Mouse (Mus musculus): Measurements from ENCODE around the gene Tmem223. TPM values are rescaled to one million over a fixed set of nuclear protein-coding genes. Genes with fewer than 3 reads are reported as not detected.

The Tmem223 gene
- polyA plus RNA-seq, 1 experiment from 2014 or later, result 57.3 TPM

GRCm38 (mm10) chr19:8815812-8816211, 45.0 kb downstream of the Tmem223 start:
- H3K4me1 ChIP-seq (replicated peaks), result peaks cover 26% of the 10 kb centered on the region
- H3K4me3 ChIP-seq (replicated peaks), result no peak overlapping the region
- no peak overlapping the region for H3K4me2 ChIP-seq
- ATAC-seq (ENCODE audit: insufficient read depth), result no peak
- H3K36me3 ChIP-seq (replicated peaks), result peaks cover 60% of the 10 kb centered on the region
- H3K9ac ChIP-seq, result no peak overlapping the region
- H3K9me3 ChIP-seq (replicated peaks), result no peaks in the 10 kb centered on the region
- no peak overlapping the region for H3K27ac ChIP-seq (replicated peaks)
- no peaks in the 10 kb centered on the region for H3K27me3 ChIP-seq
- WGBS (ENCODE audit: insufficient replicate concordance), result 82% methylated on average over 11 of the region's 11 CpGs

GRCm38 (mm10) chr19:8817001-8817400, 46.2 kb downstream of the Tmem223 start:
- Histone ChIP-seq H3K4me3 (replicated peaks) (peak overlapping the region; percentile 14), H3K27me3 (no peaks in the 10 kb centered on the region), H3K36me3 (replicated peaks) (peaks cover 52% of the 10 kb centered on the region), H3K9ac (0 out of 2 replicates have a peak overlapping the region, but pooled peaks have one; percentile 1), H3K4me1 (replicated peaks) (peaks cover 28% of the 10 kb centered on the region), H3K9me3 (replicated peaks) (no peaks in the 10 kb centered on the region), H3K27ac (replicated peaks) (no peak overlapping the region), H3K4me2 (peak overlapping the region; percentile 86)
- WGBS (ENCODE audit: insufficient replicate concordance), result 73% methylated on average over 3 of the region's 3 CpGs
- no peak for ATAC-seq (ENCODE audit: insufficient read depth)

- Histone ChIP-seq H3K36me3 (replicated peaks) (peaks cover 47% of the 10 kb centered on the region), H3K4me1 (replicated peaks) (peaks cover 42% of the 10 kb centered on the region), H3K27me3 (no peaks in the 10 kb centered on the region), H3K4me3 (replicated peaks) (peak overlapping the region; percentile 92), H3K27ac (replicated peaks) (peak overlapping the region; percentile 100), H3K9me3 (replicated peaks) (no peaks in the 10 kb centered on the region), H3K9ac (peak overlapping the region; percentile 95), H3K4me2 (peak overlapping the region; percentile 86)
- no peak for ATAC-seq (ENCODE audit: insufficient read depth)
- WGBS (ENCODE audit: insufficient replicate concordance), result 13% methylated on average over 14 of the region's 14 CpGs
Measured at GRCm38 (mm10) chr19:8818301-8818798, 47.6 kb downstream of the Tmem223 start.

- Histone ChIP-seq H3K9me3 (replicated peaks) (no peaks in the 10 kb centered on the region), H3K4me3 (replicated peaks) (peak within 1 kb of the TSS; percentile 92), H3K27ac (replicated peaks) (peak within 1 kb of the TSS; percentile 100), H3K9ac (peak within 1 kb of the TSS; percentile 95), H3K4me1 (replicated peaks) (peaks cover 43% of the 10 kb centered on the region), H3K4me2 (peak within 1 kb of the TSS; percentile 86), H3K27me3 (no peaks in the 10 kb centered on the region), H3K36me3 (replicated peaks) (peaks cover 48% of the 10 kb centered on the region)
- peak; percentile 78 for ATAC-seq (ENCODE audit: insufficient read depth)
- 1% methylated on average over 33 of the region's 33 CpGs for WGBS (ENCODE audit: insufficient replicate concordance)
Measured at GRCm38 (mm10) chr19:8818801-8819595, 48.2 kb downstream of the Tmem223 start, which contains the start of gene Ttc9c. Gene Ttc9c, minus strand, starts transcription at chr19:8819333.

- ATAC-seq (ENCODE audit: insufficient read depth), result peak; percentile 90
- WGBS (ENCODE audit: insufficient replicate concordance), result under 1% methylated on average over 83 of the region's 83 CpGs
Measured at GRCm38 (mm10) chr19:8819596-8820423, 49.0 kb downstream of the Tmem223 start, which contains the start of gene Hnrnpul2. Gene Hnrnpul2, plus strand, starts transcription at chr19:8820010.

GRCm38 (mm10) chr19:8820424-8820956, 49.7 kb downstream of the Tmem223 start:
- Histone ChIP-seq H3K27ac (replicated peaks) (peak overlapping the region; percentile 100), H3K9me3 (replicated peaks) (no peaks in the 10 kb centered on the region), H3K36me3 (replicated peaks) (peaks cover 49% of the 10 kb centered on the region), H3K27me3 (no peaks in the 10 kb centered on the region), H3K9ac (peak overlapping the region; percentile 95), H3K4me1 (replicated peaks) (peaks cover 43% of the 10 kb centered on the region), H3K4me2 (peak overlapping the region; percentile 86), H3K4me3 (replicated peaks) (peak overlapping the region; percentile 92)
- peak; percentile 65 for ATAC-seq (ENCODE audit: insufficient read depth)
- 0% methylated on average over 48 of the region's 48 CpGs for WGBS (ENCODE audit: insufficient replicate concordance)

More at GRCm38 (mm10) chr19:8819596-8820423, 49.0 kb downstream of the Tmem223 start, which contains the start of gene Hnrnpul2:
- Histone ChIP-seq H3K9me3 (replicated peaks) (no peaks in the 10 kb centered on the region), H3K4me3 (replicated peaks) (peak within 1 kb of the TSS; percentile 92), H3K27me3 (no peaks in the 10 kb centered on the region), H3K4me2 (peak within 1 kb of the TSS; percentile 86), H3K36me3 (replicated peaks) (peaks cover 49% of the 10 kb centered on the region), H3K9ac (peak within 1 kb of the TSS; percentile 95), H3K4me1 (replicated peaks) (peaks cover 43% of the 10 kb centered on the region), H3K27ac (replicated peaks) (peak within 1 kb of the TSS; percentile 100)

GRCm38 (mm10) chr19:8821146-8821545, 50.4 kb downstream of the Tmem223 start:
- Histone ChIP-seq H3K9ac (peak overlapping the region; percentile 95), H3K4me2 (peak overlapping the region; percentile 86), H3K9me3 (replicated peaks) (no peaks in the 10 kb centered on the region), H3K4me3 (replicated peaks) (peak overlapping the region; percentile 92), H3K36me3 (replicated peaks) (peaks cover 49% of the 10 kb centered on the region), H3K4me1 (replicated peaks) (peaks cover 40% of the 10 kb centered on the region), H3K27ac (replicated peaks) (peak overlapping the region; percentile 100), H3K27me3 (no peaks in the 10 kb centered on the region)
- no peak for ATAC-seq (ENCODE audit: insufficient read depth)
- WGBS (ENCODE audit: insufficient replicate concordance), result 0% methylated on average over 7 of the region's 7 CpGs

Small RNA genes lying within 50 kb of the gene (microRNA-seq; reads per million reads assigned to microRNA genes)
- 1.0 reads per million for gene Mir6992

Other genes with a start within 250 kb of the Tmem223 start
- gene Slc22a8, start 179.7 kb upstream of the Tmem223 start, polyA plus RNA-seq (2015; fragmentation: Nextera tagmentation; extraction: Ambion mirVana), result 2.1 and 2.3 TPM in 2 replicates
- 0.02 TPM in 1 of 2 replicates, not detected in the other for gene Slc22a6, start 153.0 kb upstream of the Tmem223 start, polyA plus RNA-seq (2015; fragmentation: Nextera tagmentation; extraction: Ambion mirVana)
- gene Chrm1, start 107.2 kb upstream of the Tmem223 start, polyA plus RNA-seq (2015; fragmentation: Nextera tagmentation; extraction: Ambion mirVana), result 0.02 TPM in 1 of 2 replicates, not detected in the other
- gene Slc3a2, start 47.6 kb upstream of the Tmem223 start, polyA plus RNA-seq (2015; fragmentation: Nextera tagmentation; extraction: Ambion mirVana), result 124 and 132 TPM in 2 replicates
- 48.8 and 53.0 TPM in 2 replicates for gene Wdr74, start 35.2 kb upstream of the Tmem223 start, polyA plus RNA-seq (2015; fragmentation: Nextera tagmentation; extraction: Ambion mirVana)
- 0.43 and 0.62 TPM in 2 replicates for gene 1700092M07Rik, start 30.3 kb upstream of the Tmem223 start, polyA plus RNA-seq (2015; fragmentation: Nextera tagmentation; extraction: Ambion mirVana)
- 53.5 and 53.8 TPM in 2 replicates for gene Stx5a, start 29.6 kb upstream of the Tmem223 start, polyA plus RNA-seq (2015; fragmentation: Nextera tagmentation; extraction: Ambion mirVana)
- 81.2 and 91.6 TPM in 2 replicates for gene Nxf1, start 13.9 kb upstream of the Tmem223 start, polyA plus RNA-seq (2015; fragmentation: Nextera tagmentation; extraction: Ambion mirVana)
- gene Tmem179b, start 3.5 kb downstream of the Tmem223 start, polyA plus RNA-seq (2015; fragmentation: Nextera tagmentation; extraction: Ambion mirVana), result 90.5 and 96.9 TPM in 2 replicates
- 13.2 and 15.4 TPM in 2 replicates for gene Taf6l, start 15.4 kb downstream of the Tmem223 start, polyA plus RNA-seq (2015; fragmentation: Nextera tagmentation; extraction: Ambion mirVana)
- 55.5 and 65.7 TPM in 2 replicates for gene Polr2g, start 27.6 kb downstream of the Tmem223 start, polyA plus RNA-seq (2015; fragmentation: Nextera tagmentation; extraction: Ambion mirVana)
- 1.2 and 1.3 TPM in 2 replicates for gene Zbtb3, start 31.6 kb downstream of the Tmem223 start, polyA plus RNA-seq (2015; fragmentation: Nextera tagmentation; extraction: Ambion mirVana)
- 22.4 and 22.5 TPM in 2 replicates for gene Ttc9c, start 48.3 kb downstream of the Tmem223 start, polyA plus RNA-seq (2015; fragmentation: Nextera tagmentation; extraction: Ambion mirVana)
- gene Hnrnpul2, start 49.0 kb downstream of the Tmem223 start, polyA plus RNA-seq (2015; fragmentation: Nextera tagmentation; extraction: Ambion mirVana), result 2.2 and 2.6 TPM in 2 replicates
- gene AC129217.1, start 58.8 kb downstream of the Tmem223 start, polyA plus RNA-seq (2015; fragmentation: Nextera tagmentation; extraction: Ambion mirVana), result not detected in 2 replicates
- gene Bscl2, start 66.5 kb downstream of the Tmem223 start, polyA plus RNA-seq (2015; fragmentation: Nextera tagmentation; extraction: Ambion mirVana), result 29.8 and 33.1 TPM in 2 replicates
- 0.43 and 0.50 TPM in 2 replicates for gene Gng3, start 68.2 kb downstream of the Tmem223 start, polyA plus RNA-seq (2015; fragmentation: Nextera tagmentation; extraction: Ambion mirVana)
- gene Lrrn4cl, start 79.8 kb downstream of the Tmem223 start, polyA plus RNA-seq (2015; fragmentation: Nextera tagmentation; extraction: Ambion mirVana), result 0.15 TPM in 2 replicates
- 90.4 and 96.5 TPM in 2 replicates for gene Ubxn1, start 100.5 kb downstream of the Tmem223 start, polyA plus RNA-seq (2015; fragmentation: Nextera tagmentation; extraction: Ambion mirVana)
- 29.6 and 29.8 TPM in 2 replicates for gene Uqcc3, start 109.9 kb downstream of the Tmem223 start, polyA plus RNA-seq (2015; fragmentation: Nextera tagmentation; extraction: Ambion mirVana)
- gene Lbhd1, start 112.7 kb downstream of the Tmem223 start, polyA plus RNA-seq (2015; fragmentation: Nextera tagmentation; extraction: Ambion mirVana), result 22.5 and 42.9 TPM in 2 replicates
- gene Gm49403, start 112.9 kb downstream of the Tmem223 start, polyA plus RNA-seq (2015; fragmentation: Nextera tagmentation; extraction: Ambion mirVana), result not detected in 2 replicates
- 46.8 and 49.0 TPM in 2 replicates for gene 1810009A15Rik, start 117.9 kb downstream of the Tmem223 start, polyA plus RNA-seq (2015; fragmentation: Nextera tagmentation; extraction: Ambion mirVana)
- 0.29 TPM in 1 of 2 replicates, not detected in the other for gene Gm49416, start 117.9 kb downstream of the Tmem223 start, polyA plus RNA-seq (2015; fragmentation: Nextera tagmentation; extraction: Ambion mirVana)
- 21.6 and 26.2 TPM in 2 replicates for gene Ints5, start 122.0 kb downstream of the Tmem223 start, polyA plus RNA-seq (2015; fragmentation: Nextera tagmentation; extraction: Ambion mirVana)
- gene Ganab, start 127.1 kb downstream of the Tmem223 start, polyA plus RNA-seq (2015; fragmentation: Nextera tagmentation; extraction: Ambion mirVana), result 44.8 and 49.6 TPM in 2 replicates
- gene B3gat3, start 149.4 kb downstream of the Tmem223 start, polyA plus RNA-seq (2015; fragmentation: Nextera tagmentation; extraction: Ambion mirVana), result 20.6 and 25.8 TPM in 2 replicates
- gene Rom1, start 158.4 kb downstream of the Tmem223 start, polyA plus RNA-seq (2015; fragmentation: Nextera tagmentation; extraction: Ambion mirVana), result 2.8 TPM in 2 replicates
- 13.1 and 14.6 TPM in 2 replicates for gene Eml3, start 158.6 kb downstream of the Tmem223 start, polyA plus RNA-seq (2015; fragmentation: Nextera tagmentation; extraction: Ambion mirVana)
- gene Mta2, start 170.9 kb downstream of the Tmem223 start, polyA plus RNA-seq (2015; fragmentation: Nextera tagmentation; extraction: Ambion mirVana), result 79.0 and 85.9 TPM in 2 replicates
- gene Tut1, start 182.9 kb downstream of the Tmem223 start, polyA plus RNA-seq (2015; fragmentation: Nextera tagmentation; extraction: Ambion mirVana), result 13.7 and 14.6 TPM in 2 replicates
- gene Eef1g, start 196.0 kb downstream of the Tmem223 start, polyA plus RNA-seq (2015; fragmentation: Nextera tagmentation; extraction: Ambion mirVana), result 177 and 180 TPM in 2 replicates
- gene Ahnak, start 218.3 kb downstream of the Tmem223 start, polyA plus RNA-seq (2015; fragmentation: Nextera tagmentation; extraction: Ambion mirVana), result 2.5 and 3.0 TPM in 2 replicates

All from liver, embryonic 15.5 days (tissue).